Mouse (Mus musculus): Measurements from ENCODE around the gene Gm11111. TPM values are rescaled to one million over a fixed set of nuclear protein-coding genes. Genes with fewer than 3 reads are reported as not detected.
"Not testable (repeated sequence)": the region's sequence is repeated elsewhere in the genome, so short reads cannot be mapped to it uniquely, and the experiment has no call there.

The Gm11111 gene
- polyA plus RNA-seq, 1 experiment from 2014 or later: not detected

- H3K36me3 ChIP-seq (ENCODE audit: inconsistent target): no peaks in the 10 kb centered on the region
- WGBS (ENCODE audit: missing documents): 90% methylated on average over 4 of the region's 4 CpGs
These were observed 16.0 kb downstream of the Gm11111 start for GRCm38 (mm10) chr5:98568481-98568880.

GRCm38 (mm10) chr5:98569029-98569513, 16.6 kb downstream of the Gm11111 start:
- Histone ChIP-seq H3K79me2 (ENCODE audit: inconsistent target) (no peaks in the 10 kb centered on the region), H3K4me3 (ENCODE audit: inconsistent target) (no peak overlapping the region), H3K27ac (no peak overlapping the region), H3K36me3 (ENCODE audit: inconsistent target) (no peaks in the 10 kb centered on the region)
- WGBS (ENCODE audit: missing documents): 31% methylated on average over 3 of the region's 3 CpGs

More at GRCm38 (mm10) chr5:98568481-98568880, 16.0 kb downstream of the Gm11111 start:
- Histone ChIP-seq H3K79me2 (ENCODE audit: inconsistent target) (no peaks in the 10 kb centered on the region), H3K4me3 (ENCODE audit: inconsistent target) (no peak overlapping the region), H3K27ac (no peak overlapping the region)

- Histone ChIP-seq H3K36me3 (ENCODE audit: inconsistent target) (no peaks in the 10 kb centered on the region), H3K79me2 (ENCODE audit: inconsistent target) (no peaks in the 10 kb centered on the region), H3K4me3 (ENCODE audit: inconsistent target) (no peak overlapping the region), H3K27ac (no peak overlapping the region)
- WGBS (ENCODE audit: missing documents): 82% methylated on average over 4 of the region's 4 CpGs
These were observed 19.9 kb downstream of the Gm11111 start for GRCm38 (mm10) chr5:98572392-98572791.

- no peaks in the 10 kb centered on the region for H3K79me2 ChIP-seq (ENCODE audit: inconsistent target)
- 76% methylated on average over 12 of the region's 12 CpGs for WGBS (ENCODE audit: missing documents)
- H3K27ac ChIP-seq: no peak overlapping the region
- H3K4me3 ChIP-seq (ENCODE audit: inconsistent target): no peak overlapping the region
- H3K36me3 ChIP-seq (ENCODE audit: inconsistent target): no peaks in the 10 kb centered on the region
These were observed 22.4 kb downstream of the Gm11111 start for GRCm38 (mm10) chr5:98574711-98575470.

GRCm38 (mm10) chr5:98575471-98575834, 23.0 kb downstream of the Gm11111 start:
- 70% methylated on average over 4 of the region's 4 CpGs for WGBS (ENCODE audit: missing documents)
- no peaks in the 10 kb centered on the region for H3K79me2 ChIP-seq (ENCODE audit: inconsistent target)
- no peaks in the 10 kb centered on the region for H3K36me3 ChIP-seq (ENCODE audit: inconsistent target)
- no peak overlapping the region for H3K4me3 ChIP-seq (ENCODE audit: inconsistent target)
- H3K27ac ChIP-seq: no peak overlapping the region

- not testable (repeated sequence) for H3K79me2 ChIP-seq (ENCODE audit: inconsistent target); H3K4me3 ChIP-seq (ENCODE audit: inconsistent target); H3K27ac ChIP-seq; H3K36me3 ChIP-seq (ENCODE audit: inconsistent target)
- 87% methylated on average over 6 of the region's 6 CpGs for WGBS (ENCODE audit: missing documents)
These were observed 24.0 kb downstream of the Gm11111 start for GRCm38 (mm10) chr5:98576538-98576937.

GRCm38 (mm10) chr5:98578398-98578797, 25.9 kb downstream of the Gm11111 start:
- Histone ChIP-seq H3K27ac (no peak overlapping the region), H3K79me2 (ENCODE audit: inconsistent target) (no peaks in the 10 kb centered on the region), H3K36me3 (ENCODE audit: inconsistent target) (no peaks in the 10 kb centered on the region), H3K4me3 (ENCODE audit: inconsistent target) (no peak overlapping the region)
- 5% methylated on average over 2 of the region's 2 CpGs for WGBS (ENCODE audit: missing documents)

GRCm38 (mm10) chr5:98580811-98581210, 28.3 kb downstream of the Gm11111 start:
- H3K36me3 ChIP-seq (ENCODE audit: inconsistent target): no peaks in the 10 kb centered on the region
- H3K27ac ChIP-seq: no peak overlapping the region
- no peak overlapping the region for H3K4me3 ChIP-seq (ENCODE audit: inconsistent target)
- no peaks in the 10 kb centered on the region for H3K79me2 ChIP-seq (ENCODE audit: inconsistent target)
- 75% methylated on average over 5 of the region's 5 CpGs for WGBS (ENCODE audit: missing documents)

GRCm38 (mm10) chr5:98582051-98582450, 29.6 kb downstream of the Gm11111 start:
- Histone ChIP-seq H3K27ac (no peak overlapping the region), H3K36me3 (ENCODE audit: inconsistent target) (no peaks in the 10 kb centered on the region), H3K4me3 (ENCODE audit: inconsistent target) (no peak overlapping the region), H3K79me2 (ENCODE audit: inconsistent target) (no peaks in the 10 kb centered on the region)
- 88% methylated on average over 2 of the region's 3 CpGs for WGBS (ENCODE audit: missing documents)

- H3K79me2 ChIP-seq (ENCODE audit: inconsistent target): no peaks in the 10 kb centered on the region
- H3K36me3 ChIP-seq (ENCODE audit: inconsistent target): no peaks in the 10 kb centered on the region
- no peak overlapping the region for H3K4me3 ChIP-seq (ENCODE audit: inconsistent target)
- H3K27ac ChIP-seq: no peak overlapping the region
These were observed 33.4 kb downstream of the Gm11111 start for GRCm38 (mm10) chr5:98585915-98586314.

Other genes with a start within 250 kb of the Gm11111 start
- not detected in 3 replicates for gene Cfap299, start 223.4 kb upstream of the Gm11111 start, polyA plus RNA-seq (2018)